Mouse (Mus musculus) ovary, postnatal 36 days (tissue): ENCODE data around the gene Ctnna2.

Experiments
- DNase-seq: peaks from one replicate; pipeline ENCODE4 v3.0.0; 2022; ENCODE audit warnings: low spot score, mixed read lengths

Ctnna2 gene

DNA sequence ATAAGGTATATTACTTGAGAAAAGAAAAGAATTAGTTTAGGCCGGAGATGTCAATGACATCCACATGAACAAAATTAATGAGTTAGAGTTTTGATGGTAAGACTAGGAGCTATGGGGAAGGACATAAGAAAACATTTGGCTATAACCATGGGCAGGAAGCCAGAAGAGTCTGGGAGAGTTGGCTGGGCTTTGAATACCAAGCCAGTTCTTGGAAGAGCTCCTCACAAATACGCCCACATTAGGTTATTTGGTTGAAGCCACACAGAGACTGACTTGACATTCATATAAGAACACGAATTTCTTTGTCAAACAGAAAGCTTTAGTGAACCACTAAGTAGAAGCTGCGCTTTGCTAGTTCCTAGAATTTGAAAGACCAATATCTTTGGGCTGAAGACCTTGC lies 554.7 kb downstream of the Ctnna2 start:
- DNase-seq = no peak

DNA sequence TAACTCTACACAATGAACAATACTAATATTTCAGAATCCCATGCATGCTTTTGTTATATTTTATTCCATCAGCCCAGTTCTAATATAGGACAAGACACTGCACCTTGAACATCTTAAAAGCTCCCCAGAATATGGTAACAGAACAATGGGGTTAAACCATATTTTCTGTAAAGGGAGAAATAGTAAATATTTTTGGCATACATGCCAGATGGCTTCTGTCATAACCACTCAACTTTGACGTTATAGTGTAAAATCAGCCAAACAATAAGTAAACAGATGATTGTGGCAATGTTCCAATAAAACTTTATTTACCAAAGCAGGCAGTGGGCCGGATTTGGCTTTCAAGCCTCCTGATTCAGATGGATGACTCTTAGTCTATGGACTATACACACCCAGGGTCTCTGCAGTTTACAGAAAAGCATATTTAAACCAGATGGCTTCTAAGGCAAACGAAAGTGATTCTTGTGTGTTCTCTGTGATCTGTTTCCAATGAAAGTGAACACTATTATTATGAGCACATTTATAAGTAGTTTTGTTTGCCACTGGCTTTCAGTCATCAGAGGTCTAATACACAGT lies 557.8 kb downstream of the Ctnna2 start:
- no peak for DNase-seq

DNA sequence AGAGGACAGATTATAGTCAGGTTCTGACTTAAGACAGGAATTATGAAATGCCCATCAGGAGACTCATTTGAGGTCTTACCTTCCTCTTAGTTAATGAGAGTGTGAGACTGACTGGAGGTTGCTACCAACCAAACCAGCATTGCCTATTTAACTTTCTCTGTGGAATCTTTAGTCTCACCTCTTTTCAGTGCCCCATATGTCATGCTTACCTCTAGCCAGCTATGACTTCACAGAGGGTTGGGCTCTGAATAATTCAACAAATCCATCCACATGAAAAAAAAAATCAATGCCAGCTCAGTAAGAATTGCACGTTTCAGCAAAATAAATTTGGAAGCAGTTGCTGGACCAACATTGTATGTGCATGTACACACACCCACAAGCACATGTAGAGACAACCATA lies 562.5 kb downstream of the Ctnna2 start:
- DNase-seq = no peak

DNA sequence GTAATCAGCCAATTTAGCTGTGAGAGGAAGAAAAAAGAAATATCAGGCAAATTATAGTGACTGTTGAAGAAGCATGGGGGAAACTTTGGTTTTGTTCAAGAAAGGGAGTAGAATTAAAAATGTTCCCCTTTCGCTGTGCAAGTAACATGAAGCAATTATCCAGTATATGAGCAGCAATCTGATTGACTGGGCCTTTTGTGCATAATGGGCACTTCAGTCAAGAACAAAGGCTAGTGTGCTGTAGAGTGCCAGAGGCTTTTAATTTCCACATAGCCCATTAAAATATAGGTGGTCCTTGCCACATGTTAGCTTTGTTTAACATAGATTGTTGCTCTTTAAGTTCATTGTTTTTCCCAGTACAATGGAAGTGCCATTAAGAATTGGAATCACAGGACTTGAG lies 566.0 kb downstream of the Ctnna2 start:
- no peak for DNase-seq

DNA sequence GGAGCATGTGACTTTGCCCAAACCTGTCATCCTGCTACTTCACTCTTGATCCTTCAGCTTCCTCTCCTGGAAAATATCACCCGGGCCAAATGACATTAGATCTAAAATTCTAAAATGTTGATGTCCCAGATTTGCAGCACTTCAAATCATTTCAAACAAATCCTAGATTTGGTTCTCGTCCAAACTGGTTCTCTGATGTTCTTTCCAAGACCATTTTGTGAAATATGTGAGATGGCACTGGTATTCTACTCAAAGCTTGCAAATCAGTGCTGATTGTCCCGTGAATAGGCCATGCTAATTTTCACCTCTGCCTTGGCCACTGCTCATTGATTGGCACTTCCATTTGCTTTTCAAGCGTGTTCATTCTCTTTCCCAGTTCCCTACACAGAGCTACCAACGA lies 571.0 kb downstream of the Ctnna2 start:
- no peak for DNase-seq

DNA sequence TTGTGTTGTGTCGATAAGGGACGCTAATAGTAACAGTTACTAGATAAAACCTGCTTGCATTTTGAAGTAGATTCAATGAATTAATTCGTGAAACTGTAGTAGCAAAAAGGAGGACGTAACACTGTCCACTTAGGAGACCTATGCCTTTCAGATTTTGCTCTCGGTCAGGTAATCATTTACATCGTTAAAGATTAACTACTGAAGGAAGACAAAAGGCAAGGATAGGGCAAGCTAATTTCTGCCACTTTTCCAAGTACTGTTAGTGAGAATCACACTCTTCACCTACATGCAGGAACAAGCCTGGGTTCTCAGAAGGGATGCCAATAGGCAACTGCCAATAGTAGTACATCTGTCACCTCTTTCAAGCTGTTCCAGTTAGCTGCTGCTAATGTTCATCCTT lies 578.7 kb downstream of the Ctnna2 start:
- no peak for DNase-seq

DNA sequence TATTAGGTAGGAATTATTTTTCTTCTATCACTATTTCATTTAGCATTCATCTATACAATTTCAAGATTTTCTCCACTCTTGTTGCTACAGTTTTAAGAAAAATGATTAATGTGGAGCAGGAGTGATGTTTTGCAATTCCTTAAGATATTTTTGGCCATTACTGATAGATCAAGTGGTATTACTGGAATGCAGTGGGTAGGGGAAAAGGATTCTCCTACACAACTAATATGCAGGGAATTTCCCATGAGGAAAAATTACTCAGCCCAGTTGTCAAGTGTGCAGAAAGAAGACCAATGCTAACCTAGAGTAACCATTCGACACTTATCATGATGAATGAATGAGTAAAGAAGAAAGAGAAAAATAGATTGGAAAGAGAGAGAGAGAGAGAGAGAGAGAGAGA lies 587.8 kb downstream of the Ctnna2 start:
- no peak for DNase-seq

DNA sequence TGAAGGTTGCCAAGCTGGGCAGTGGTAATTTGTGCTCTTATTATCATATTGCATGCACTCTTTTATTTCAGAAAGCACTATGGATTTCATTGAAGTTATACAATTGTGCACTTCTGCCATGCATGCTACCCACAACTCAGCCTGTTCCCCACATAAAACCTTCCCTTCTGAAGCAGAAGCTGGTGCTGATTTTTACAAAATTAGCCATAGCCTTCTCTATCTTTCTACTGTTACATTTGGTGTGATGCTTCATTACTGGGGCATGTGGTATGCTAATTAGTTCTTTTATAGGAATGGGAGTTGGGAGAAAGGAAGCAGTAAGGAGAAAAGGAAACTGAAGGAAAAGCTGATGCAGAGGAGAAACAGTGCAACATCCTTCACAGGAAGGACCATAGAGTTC lies 598.2 kb downstream of the Ctnna2 start:
- no peak for DNase-seq

DNA sequence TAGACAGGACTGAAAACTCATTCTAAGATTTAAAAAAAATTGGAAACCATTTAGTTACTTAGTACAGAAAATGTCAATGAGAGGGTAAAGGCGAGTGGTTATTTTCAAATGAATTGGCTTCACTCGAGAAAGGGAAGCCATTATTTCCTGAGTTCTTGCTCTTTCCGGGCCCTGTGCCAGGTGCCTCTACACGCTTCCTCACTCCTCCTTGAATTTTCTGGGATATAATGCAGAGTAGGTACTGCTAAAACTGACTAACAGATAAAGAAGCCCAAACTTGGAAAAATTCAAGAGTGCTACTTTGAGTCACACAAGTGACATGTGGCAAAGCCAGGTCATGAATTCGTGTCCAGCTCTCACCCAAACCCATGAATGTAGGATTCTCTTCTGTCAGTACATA lies 606.4 kb downstream of the Ctnna2 start:
- no peak for DNase-seq

DNA sequence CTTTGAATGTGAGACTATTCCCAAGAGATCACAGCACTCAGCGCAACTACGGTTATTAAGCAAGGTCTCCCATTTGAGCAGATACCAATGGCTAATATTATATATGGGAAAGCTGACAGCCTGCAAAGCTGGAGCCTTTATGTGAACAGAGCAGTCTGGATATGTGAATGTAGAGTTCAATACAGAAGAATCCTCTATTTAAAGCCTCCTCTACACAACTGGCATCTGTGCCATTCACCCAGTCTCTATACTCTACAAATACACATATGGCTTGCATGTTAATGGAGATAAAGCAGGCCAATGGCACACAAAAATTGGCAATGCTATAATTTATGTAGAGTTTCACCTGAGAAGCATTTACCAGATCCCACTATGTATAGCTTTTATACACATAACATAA lies 608.4 kb downstream of the Ctnna2 start:
- DNase-seq = no peak

DNA sequence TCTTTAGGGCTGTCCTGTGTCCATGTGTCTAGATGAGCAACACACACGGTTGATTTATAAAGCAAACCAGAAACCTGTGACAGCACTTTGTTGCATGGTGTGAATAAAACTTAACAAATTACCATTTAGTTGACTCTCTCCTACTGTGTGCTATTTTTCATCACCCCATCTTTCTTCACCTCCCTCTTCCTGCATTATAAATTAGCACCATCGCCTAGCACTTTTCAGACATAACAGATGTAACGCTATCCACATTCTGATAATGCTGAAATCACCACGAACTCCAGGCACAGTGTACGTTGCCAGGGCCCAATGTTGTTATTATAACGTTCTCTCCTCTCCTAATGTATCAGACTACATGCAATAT lies 621.0 kb downstream of the Ctnna2 start:
- DNase-seq = no peak

DNA sequence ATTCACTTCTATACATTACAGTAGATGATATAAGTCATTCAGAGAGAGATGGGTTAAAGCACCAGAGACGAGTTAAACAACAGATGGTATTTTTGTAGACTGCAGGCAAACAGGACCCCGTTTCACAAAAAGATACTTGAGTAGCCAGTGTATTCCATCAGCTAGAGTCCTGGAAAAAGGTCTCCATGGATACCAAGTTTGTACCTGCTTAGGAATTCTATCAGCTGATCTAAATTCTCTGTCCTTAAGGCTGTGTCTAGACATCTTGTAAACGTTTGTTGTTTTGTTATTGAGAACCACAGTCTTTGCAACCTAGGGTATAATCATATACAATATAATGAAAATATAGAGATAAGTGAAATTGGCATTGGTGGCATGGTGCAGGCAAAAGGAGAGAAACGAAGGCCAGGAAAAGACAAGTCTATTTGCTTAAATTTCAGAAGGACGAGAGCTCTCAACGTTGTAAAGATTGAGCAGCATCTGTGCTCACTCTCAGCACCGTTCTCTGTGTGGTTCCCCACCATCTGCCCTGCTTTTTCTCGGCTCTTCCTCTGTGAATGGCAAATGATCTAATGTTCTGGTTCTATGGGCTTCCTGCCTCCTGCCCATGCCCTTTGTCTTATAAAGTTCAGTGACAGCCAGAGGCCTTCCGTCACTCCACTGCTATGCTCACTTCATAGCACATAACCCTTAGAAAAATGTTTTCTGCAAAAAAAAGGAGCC lies 621.6 kb downstream of the Ctnna2 start:
- DNase-seq = no peak

DNA sequence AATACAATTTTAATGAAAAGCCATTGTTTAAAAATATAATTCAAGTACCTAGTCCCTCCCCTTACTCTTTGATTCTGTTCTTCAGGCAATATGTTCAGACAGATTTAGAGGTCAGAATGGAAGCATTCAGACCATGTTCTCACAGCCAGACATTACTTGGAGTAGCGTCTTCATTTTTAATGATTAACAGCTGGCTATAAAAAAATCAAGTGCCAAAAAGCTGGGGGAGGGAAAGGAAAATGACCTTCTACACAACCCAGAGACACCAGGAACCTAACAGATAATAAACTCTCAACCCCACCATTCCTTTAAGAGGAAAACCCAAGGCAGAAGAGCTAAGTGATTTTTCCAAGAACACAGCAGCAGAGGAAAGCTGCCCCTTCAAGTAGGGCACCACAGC lies 624.7 kb downstream of the Ctnna2 start:
- DNase-seq = no peak

DNA sequence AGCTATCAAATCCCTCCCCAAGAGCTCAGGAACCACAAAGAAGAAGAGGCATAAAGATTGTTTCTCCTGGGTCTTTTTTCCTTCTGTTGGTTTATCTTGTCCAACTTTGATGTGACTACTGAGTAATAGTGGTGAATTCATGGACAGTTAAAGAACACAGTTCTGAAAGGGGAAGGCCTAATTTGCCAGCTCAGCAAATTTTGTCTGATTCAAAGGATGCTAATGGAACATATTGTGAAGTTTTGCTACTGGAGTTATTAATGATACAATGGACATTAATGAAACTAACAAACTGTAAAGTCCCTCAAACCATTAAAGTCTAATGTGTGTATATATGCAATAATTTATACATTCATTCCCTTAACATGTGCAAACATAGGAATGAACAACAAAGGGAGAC lies 635.7 kb downstream of the Ctnna2 start:
- DNase-seq = no peak

DNA sequence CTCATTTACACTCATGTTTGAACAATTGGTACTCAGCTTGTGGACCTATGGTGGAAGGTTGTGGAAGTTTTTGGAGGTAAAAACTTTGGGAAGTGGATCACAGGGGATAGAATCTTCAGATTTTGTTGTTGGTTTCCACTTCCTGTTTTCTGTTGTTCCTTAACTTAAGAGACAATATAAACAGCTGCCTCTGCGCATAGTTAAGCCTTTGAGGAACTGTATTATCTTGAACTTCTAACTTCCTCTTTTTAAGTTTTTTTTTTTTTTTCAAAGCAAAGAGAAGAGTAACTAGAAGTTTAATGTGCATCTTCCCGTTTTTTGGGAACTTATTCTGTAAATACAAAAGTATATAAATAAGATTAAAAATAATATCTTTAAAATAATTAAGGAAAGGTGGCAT lies 644.0 kb downstream of the Ctnna2 start:
- DNase-seq = no peak

DNA sequence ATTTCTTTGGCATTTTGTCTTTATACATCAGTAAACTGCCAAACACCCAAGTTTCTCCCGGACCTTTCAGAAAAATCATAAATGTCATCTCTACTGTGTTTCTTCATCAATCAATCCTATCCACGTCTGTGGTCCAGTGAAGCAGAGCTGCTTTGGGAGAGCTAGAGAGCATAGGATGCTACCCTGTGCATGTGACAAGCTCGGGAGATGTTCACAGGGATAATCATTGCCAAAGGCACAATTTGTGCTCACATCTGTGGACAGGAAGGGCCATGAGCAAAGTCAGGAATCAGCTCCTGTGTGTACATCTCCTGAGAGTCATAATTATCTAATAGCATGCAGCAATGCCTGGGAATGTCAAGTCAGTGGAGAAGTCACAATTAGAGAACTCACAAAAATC lies 654.8 kb downstream of the Ctnna2 start:
- no peak for DNase-seq

DNA sequence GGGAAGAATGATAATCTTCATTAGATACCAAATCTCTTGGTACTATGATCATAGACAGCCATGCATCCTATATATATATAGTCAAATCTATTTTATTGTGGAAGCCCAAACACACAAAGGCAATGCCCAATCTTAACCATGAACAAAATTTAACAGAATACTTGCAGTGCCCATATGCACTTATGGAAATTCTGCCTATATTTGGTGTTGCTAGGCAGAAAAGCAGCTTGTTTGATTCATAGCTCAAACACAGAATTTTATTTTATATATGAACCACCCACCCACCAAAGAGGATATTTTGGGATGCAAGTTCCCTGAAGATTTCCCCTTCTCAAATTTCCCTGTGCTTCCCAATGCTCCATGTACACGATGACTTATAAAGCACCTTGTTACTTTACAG lies 655.2 kb downstream of the Ctnna2 start:
- DNase-seq = no peak

DNA sequence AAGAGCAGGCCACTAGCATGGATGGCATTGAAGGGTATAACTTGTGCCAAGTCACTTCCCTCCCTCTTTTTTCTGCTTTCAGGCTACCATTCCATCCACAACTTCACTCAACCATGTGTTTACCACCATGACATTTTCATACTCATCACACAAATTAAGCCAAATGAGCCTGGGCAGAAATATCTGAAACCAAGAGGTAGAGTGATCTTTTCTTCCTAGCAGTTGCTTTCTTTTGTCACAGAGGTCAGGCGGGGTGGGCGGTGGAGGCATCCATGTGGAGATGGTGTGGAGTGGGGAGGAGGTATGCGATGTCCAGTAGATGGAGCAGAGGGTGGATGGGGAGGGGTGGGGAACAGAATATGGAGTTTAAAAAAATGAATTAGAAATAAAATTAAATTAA lies 672.7 kb downstream of the Ctnna2 start:
- no peak for DNase-seq

DNA sequence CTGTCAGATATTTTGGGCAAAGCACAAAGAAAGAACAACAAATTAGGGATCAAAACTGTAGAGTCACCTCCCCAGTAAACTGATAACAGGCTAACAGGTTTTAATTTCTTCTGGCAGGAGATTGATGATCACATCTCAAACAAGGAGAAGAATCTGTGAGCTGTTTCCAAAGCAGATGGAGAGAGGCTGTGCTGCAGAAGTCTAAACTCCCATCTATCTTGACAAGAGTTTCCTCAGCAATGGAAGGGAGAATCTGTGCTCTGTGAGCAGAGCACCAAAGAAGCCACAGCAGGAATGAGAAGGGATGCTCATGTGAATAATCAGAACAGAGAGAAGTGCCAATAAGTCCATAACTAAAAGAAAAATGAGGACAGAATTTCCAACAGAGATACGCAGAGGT lies 678.2 kb downstream of the Ctnna2 start:
- DNase-seq = no peak

DNA sequence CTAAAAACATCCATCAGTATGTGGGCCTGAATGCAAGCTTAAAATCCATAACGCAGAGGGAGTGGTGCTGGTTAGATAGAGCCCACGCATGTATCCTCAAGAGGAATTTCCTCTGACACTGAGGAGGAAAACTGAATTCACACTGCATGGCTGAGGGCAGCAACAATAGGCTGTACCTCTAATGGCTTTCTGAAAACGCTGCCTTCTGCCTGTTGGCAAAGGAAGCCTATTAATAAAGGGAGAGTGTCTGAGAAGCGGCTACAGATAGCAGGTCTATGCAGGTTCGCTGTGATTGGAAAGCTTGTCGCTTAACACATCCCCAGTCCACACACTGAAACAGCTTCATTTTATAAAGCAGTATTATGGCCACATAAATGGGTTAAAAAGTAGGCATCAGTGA lies 688.1 kb downstream of the Ctnna2 start:
- no peak for DNase-seq

DNA sequence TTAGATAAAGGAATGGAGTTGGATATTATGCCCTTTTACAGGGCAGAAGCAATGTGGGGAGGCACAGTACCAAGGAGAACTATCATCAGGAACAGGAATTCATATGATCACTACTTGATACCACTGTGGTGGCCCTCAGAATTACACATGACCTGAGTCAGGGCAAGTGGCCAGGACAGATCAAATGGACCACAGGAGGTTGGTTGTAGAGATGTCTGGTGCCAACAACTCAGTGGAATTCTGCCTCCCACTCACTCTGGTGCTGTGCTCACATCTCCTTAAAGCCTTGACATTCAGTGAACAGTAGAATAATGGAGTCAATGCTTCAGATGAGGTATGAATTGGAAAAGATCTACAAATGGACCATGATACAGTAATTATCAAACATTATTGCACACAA lies 691.1 kb downstream of the Ctnna2 start:
- no peak for DNase-seq

DNA sequence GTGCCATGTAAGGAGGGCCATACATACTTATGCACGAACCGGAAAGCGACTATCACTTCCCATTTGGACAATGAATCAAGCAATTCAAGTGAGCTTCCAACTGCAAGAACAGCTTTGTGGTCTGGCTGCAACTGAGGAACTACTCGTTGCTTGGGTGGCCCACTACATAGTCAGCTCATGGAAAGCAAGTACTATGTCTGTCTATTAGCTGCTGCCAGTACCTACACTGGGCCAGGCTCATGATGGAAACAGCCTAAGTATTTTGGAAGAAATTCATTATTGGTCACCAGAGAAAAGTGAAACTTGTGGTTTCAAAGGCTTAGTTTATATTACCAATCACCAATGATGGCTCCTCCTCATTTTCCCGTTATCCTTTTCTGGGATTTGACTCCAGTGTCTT lies 693.2 kb downstream of the Ctnna2 start:
- DNase-seq = no peak

DNA sequence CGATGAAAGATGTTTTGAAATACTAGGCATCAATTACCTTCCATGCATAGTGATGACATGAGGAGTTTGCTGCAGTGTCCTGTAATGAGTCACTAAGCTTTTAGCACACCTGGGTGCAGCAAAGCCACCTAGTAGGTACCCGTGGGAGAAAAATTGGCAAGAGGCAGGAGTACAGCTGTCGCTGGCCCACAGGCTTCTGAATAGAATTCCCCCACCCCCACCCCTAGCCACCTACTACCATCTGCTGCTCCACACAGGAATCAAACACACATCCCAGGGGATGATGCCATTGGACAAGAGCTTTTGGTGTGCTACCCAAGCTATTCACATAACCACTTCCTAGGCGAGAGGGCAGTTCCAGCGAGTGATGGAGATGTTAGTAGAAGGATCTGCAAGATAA lies 700.7 kb downstream of the Ctnna2 start:
- DNase-seq = no peak

DNA sequence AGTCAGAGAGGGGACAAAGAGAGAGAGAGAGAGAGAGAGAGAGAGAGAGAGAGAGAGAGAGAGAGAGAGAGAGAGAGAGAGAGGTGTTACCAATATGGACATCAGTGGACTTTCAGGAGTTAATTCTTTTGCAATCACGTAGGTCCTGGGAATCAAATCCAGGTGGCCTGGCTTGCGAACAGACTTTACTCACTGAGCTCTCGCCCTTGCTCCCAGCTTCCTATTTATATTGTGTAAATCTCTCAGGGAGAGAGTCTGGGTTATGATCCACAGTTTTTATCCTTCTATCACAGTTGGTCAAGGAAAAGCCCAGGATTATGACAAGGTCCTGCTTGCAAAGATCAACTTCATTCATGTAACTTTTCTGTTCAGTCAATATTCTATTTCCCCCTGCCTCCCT lies 714.3 kb downstream of the Ctnna2 start:
- no peak for DNase-seq
